Mouse (Mus musculus): Measurements from ENCODE around the gene Klc3.

DNA sequence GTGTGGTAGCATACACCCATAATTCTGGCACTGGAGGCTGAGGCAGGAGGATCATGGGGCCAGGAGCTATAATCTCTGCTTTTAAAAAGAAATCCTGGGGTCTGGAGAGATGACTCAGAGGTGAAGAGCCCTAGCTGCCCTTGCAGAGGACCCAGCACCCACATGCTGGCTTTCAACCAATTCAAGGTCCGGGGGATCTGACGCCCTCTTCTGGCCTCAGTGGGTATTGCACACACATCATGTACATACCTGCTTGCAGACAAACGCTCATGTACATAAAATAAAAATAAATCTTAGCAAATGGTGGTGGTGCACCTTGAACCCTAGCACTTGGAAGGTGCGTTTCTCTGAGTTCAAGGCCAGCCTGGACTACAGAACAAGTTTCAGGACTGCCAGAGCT is 3.0 kb downstream of the Klc3 start:
- no peak for TF ChIP-seq CTCF (IDR thresholded peaks at IDR 0.05; ENCODE audit: extremely low read depth, insufficient read depth, insufficient read length, insufficient replicate concordance)
- TF ChIP-seq POLR2A (IDR thresholded peaks at IDR 0.05; ENCODE audit: low read depth, low read length), result no peak
